In the genomic region with DNA sequence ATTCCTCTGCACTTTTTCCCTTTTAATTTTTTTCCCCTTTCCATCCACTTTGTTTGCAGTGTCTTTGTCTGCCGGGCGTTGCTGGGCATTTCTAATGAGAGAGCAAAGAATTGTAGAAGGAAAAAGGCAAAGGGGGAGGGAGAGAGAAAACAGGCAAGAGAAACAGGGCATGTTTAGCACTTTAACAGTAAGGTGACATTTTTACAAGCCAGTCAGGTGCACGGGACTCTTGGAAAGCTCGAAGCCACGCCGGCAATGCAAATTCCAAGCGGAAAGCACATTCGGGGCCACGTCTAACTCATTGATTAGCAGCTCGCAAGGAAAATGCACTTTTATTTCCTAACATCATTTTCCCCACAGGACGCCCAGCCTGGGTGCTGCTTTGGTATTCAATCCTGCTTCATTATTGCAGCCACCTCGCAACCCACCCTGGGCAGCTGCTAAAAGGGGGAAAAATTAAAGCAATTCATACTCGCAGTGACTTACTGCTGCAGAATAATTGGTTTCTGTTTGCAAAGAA, we compare ENCODE assay signal across 12 mouse cellular contexts.
DNase-seq lines count a peak whose midpoint lies in the region; ATAC-seq lines count a peak whose summit lies in the region.
"Had no signal": no experiment of that assay in that cellular context is flagged by ENCODE, and none has a peak within 500 bp of the region (broad histone marks: within the 10 kb centered on the region; RNA-seq: fewer than 3 reads in every experiment).

No protein-coding gene starts in this region.

- no peaks in the 10 kb centered on the region for H3K9me3 ChIP-seq in hindbrain, embryonic 14.5 days (ENCODE audit: control insufficient read depth, low read length)
- H3K9me3 ChIP-seq in midbrain, embryonic 14.5 days (ENCODE audit: control insufficient read depth, low read length) = no peaks in the 10 kb centered on the region
- no peaks in the 10 kb centered on the region for H3K9me3 ChIP-seq in heart, embryonic 11.5 days (replicated peaks; ENCODE audit: control insufficient read depth, low read length)
- H3K9me3 ChIP-seq: heart, embryonic 12.5 days; kidney, embryonic 15.5 days had no signal

- H3K4me3 ChIP-seq in hindbrain, embryonic 14.5 days (replicated peaks; ENCODE audit: low read length) = no peak overlapping the region
- H3K4me3 ChIP-seq in midbrain, embryonic 14.5 days (replicated peaks; ENCODE audit: low read depth, low read length) = no peak overlapping the region
- no peak overlapping the region for H3K4me3 ChIP-seq in heart, embryonic 11.5 days (ENCODE audit: low read depth, low read length)
- H3K4me3 ChIP-seq: erythroblast, embryonic 14.5 days; heart, embryonic 12.5 days; kidney, embryonic 15.5 days had no signal

- peaks cover 45% of the 10 kb centered on the region for H3K4me1 ChIP-seq in hindbrain, embryonic 14.5 days (replicated peaks; ENCODE audit: control insufficient read depth, insufficient read depth, low read length)
- H3K4me1 ChIP-seq in midbrain, embryonic 14.5 days (ENCODE audit: control insufficient read depth, insufficient read depth, low read length) = peaks cover 42% of the 10 kb centered on the region
- peaks cover 23% of the 10 kb centered on the region for H3K4me1 ChIP-seq in heart, embryonic 11.5 days (ENCODE audit: control insufficient read depth, insufficient read depth, low read length)

- peak overlapping the region; percentile 65 for H3K27ac ChIP-seq in hindbrain, embryonic 14.5 days
- peak overlapping the region; percentile 84 for H3K27ac ChIP-seq in midbrain, embryonic 14.5 days (replicated peaks; ENCODE audit: low read depth, low read length)
- H3K27ac ChIP-seq in heart, embryonic 11.5 days (ENCODE audit: low read depth, low read length) = no peak overlapping the region
- H3K27ac ChIP-seq: kidney, embryonic 15.5 days; macrophage had no signal

- H3K27me3 ChIP-seq in hindbrain, embryonic 14.5 days (ENCODE audit: control insufficient read depth, insufficient read depth, low read length) = no peaks in the 10 kb centered on the region
- no peaks in the 10 kb centered on the region for H3K27me3 ChIP-seq in midbrain, embryonic 14.5 days (ENCODE audit: control insufficient read depth, insufficient read depth, low read length)
- no peaks in the 10 kb centered on the region for H3K27me3 ChIP-seq in heart, embryonic 11.5 days (ENCODE audit: control insufficient read depth, insufficient read depth, low read length)
- H3K27me3 ChIP-seq: heart, embryonic 12.5 days; kidney, embryonic 15.5 days had no signal

- peak overlapping the region; percentile 22 for H3K4me2 ChIP-seq in hindbrain, embryonic 14.5 days (replicated peaks)
- peak overlapping the region; percentile 23 for H3K4me2 ChIP-seq in midbrain, embryonic 14.5 days (ENCODE audit: low read length)
- H3K4me2 ChIP-seq in heart, embryonic 11.5 days = no peak overlapping the region
- H3K4me2 ChIP-seq: heart, embryonic 12.5 days; kidney, embryonic 15.5 days had no signal

- ATAC-seq in hindbrain, embryonic 14.5 days (ENCODE audit: low FRiP score) = peak; percentile 47; the same call in 1 of the 2 replicates
- ATAC-seq in midbrain, embryonic 14.5 days (ENCODE audit: low FRiP score, low TSS enrichment) = no peak
- no peak for ATAC-seq in heart, embryonic 11.5 days (replicated peaks; ENCODE audit: insufficient number of reproducible peaks, low FRiP score, low TSS enrichment)

- H3K36me3 ChIP-seq in hindbrain, embryonic 14.5 days (replicated peaks; ENCODE audit: control insufficient read depth, insufficient read depth) = no peaks in the 10 kb centered on the region
- no peaks in the 10 kb centered on the region for H3K36me3 ChIP-seq in midbrain, embryonic 14.5 days (ENCODE audit: control insufficient read depth, insufficient read depth, low read length)
- H3K36me3 ChIP-seq in heart, embryonic 11.5 days (ENCODE audit: control insufficient read depth, insufficient read depth, low read length) = no peaks in the 10 kb centered on the region
- H3K36me3 ChIP-seq: heart, embryonic 12.5 days; kidney, embryonic 15.5 days had no signal

- peak overlapping the region; percentile 20 for H3K9ac ChIP-seq in hindbrain, embryonic 14.5 days
- H3K9ac ChIP-seq in midbrain, embryonic 14.5 days (replicated peaks; ENCODE audit: low read length) = no peak overlapping the region; the same call in 1 of the 2 replicates
- no peak overlapping the region for H3K9ac ChIP-seq in heart, embryonic 11.5 days (ENCODE audit: low read depth, low read length)
- H3K9ac ChIP-seq: heart, embryonic 12.5 days; kidney, embryonic 15.5 days had no signal

- WGBS in hindbrain, embryonic 14.5 days = 6% methylated on average over 13 of the region's 13 CpGs
- 3% methylated on average over 13 of the region's 13 CpGs for WGBS in midbrain, embryonic 14.5 days
- WGBS in heart, embryonic 11.5 days (ENCODE audit: insufficient replicate concordance) = 39% methylated on average over 13 of the region's 13 CpGs

- DNase-seq in right cerebral cortex, postnatal 10 days (ENCODE audit: low spot score in 2 of 2) = peak; percentile 40 to 44
- DNase-seq in right cerebral cortex, postnatal 14 days = no peak
- peak; percentile 59 for DNase-seq in hindbrain, embryonic 14.5 days (ENCODE audit: low spot score)
- DNase-seq in midbrain, embryonic 14.5 days = peak; percentile 73
- DNase-seq in adipocyte (ENCODE audit: low spot score) = no peak
- no peak for DNase-seq in right cerebral cortex, adult 18-20 months
- DNase-seq in adrenal gland, postnatal 14 days = no peak

Comparison
In these comparisons a context has a peak if more than half of its experiments do, and no peak if none do; other contexts are left out.
1. DNase-seq: peak in right cerebral cortex, postnatal 10 days (2 of 2), hindbrain, embryonic 14.5 days (single experiment) and midbrain, embryonic 14.5 days (single experiment); none in right cerebral cortex, postnatal 14 days (single experiment), adipocyte (single experiment), right cerebral cortex, adult 18-20 months (single experiment) and adrenal gland, postnatal 14 days (single experiment).